Mouse (Mus musculus): ENCODE results near the gene Ctnnd2.

DNA sequence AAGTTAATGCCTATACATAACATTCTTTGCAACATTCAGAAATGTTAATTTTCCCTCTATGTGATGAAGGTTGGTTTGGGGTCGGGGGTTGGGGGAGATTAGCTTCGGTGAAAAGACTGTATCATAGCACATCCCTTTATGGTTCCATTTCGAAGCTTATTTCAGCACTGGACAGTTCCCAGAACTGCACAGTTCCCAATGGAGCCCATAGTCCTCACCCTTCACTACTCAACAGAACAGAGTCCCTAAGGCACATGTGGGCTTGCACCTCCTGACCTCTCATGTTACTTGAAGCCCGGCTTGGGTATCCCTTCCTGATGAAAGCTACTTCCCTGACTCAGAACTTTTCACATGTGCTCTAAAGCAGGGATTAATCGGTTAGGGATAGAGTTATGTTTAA lies 753.4 kb downstream of the Ctnnd2 start:
- TF ChIP-seq CTCF (IDR thresholded peaks at IDR 0.05; ENCODE audit: control insufficient read depth, insufficient read depth, low read length) (no peak), POLR2A (IDR thresholded peaks at IDR 0.05; ENCODE audit: borderline replicate concordance, control insufficient read depth, low read depth, low read length) (no peak)
